Mouse (Mus musculus) limb, embryonic 13.5 days (tissue): ENCODE measurements around the gene Slc24a2. TPM values are rescaled to one million over a fixed set of nuclear protein-coding genes. Genes with fewer than 3 reads are reported as not detected.

Experiments used
- ATAC-seq: fragments of 200-750 bp; cut with Nextera tagmentation; 2 replicates; pipeline ENCODE4 v1.8.0; 2017; ENCODE audit warnings: low read depth, moderate number of reproducible peaks, moderate TSS enrichment; ENCODE audit not compliant: low FRiP score
- H3K27ac ChIP-seq: fragments of 300-500 bp; sonication (generic); 2 replicates; pipeline ENCODE4 v1.5.1; 2015; ENCODE audit warnings: inconsistent platforms, mild to moderate bottlenecking, moderate library complexity
- H3K27me3 ChIP-seq: fragments of 300-500 bp; sonication (generic); 2 replicates; pipeline ENCODE4 v1.6.1; 2015; ENCODE audit warnings: mild to moderate bottlenecking, inconsistent platforms
- H3K36me3 ChIP-seq: fragments of 300-500 bp; sonication (generic); 2 replicates; pipeline ENCODE4 v1.6.1; 2015; ENCODE audit warnings: inconsistent platforms, mild to moderate bottlenecking, moderate library complexity
- H3K4me1 ChIP-seq: fragments of 300-500 bp; sonication (generic); 2 replicates; pipeline ENCODE4 v1.6.1; 2015; ENCODE audit warnings: inconsistent platforms
- H3K4me2 ChIP-seq: fragments of 300-500 bp; sonication (generic); replicated peaks from 2 replicates; pipeline ENCODE4 v1.6.1; 2015; ENCODE audit warnings: inconsistent platforms, mild to moderate bottlenecking, moderate library complexity
- H3K4me3 ChIP-seq: fragments of 300-500 bp; sonication (generic); 2 replicates; pipeline ENCODE4 v1.5.1; 2015; ENCODE audit warnings: moderate library complexity, mild to moderate bottlenecking, inconsistent platforms
- H3K9ac ChIP-seq: fragments of 300-500 bp; sonication (generic); 2 replicates; pipeline ENCODE4 v1.6.1; 2015; ENCODE audit warnings: mild to moderate bottlenecking, inconsistent platforms
- H3K9me3 ChIP-seq: fragments of 300-500 bp; sonication (generic); 2 replicates; pipeline ENCODE4 v1.6.1; 2016; ENCODE audit warnings: inconsistent platforms
- WGBS: fragments of 180-500 bp; shearing (Covaris S2); methylation state at CpG from one replicate; pipeline ENCODE4 v1.1.7; 2015; 5-methylcytosine and 5-hydroxymethylcytosine counted together
- polyA plus RNA-seq: library from polyadenylated mRNA; unstranded; fragments of >200 nt; fragmentation: Nextera tagmentation; extraction: Ambion mirVana; gene quantifications from 2 replicates; pipeline ENCODE4 v1.2.1, GENCODE M21; 2015

The Slc24a2 gene
- polyA plus RNA-seq, 1 experiment from 2014 or later, result 0.92 TPM

DNA sequence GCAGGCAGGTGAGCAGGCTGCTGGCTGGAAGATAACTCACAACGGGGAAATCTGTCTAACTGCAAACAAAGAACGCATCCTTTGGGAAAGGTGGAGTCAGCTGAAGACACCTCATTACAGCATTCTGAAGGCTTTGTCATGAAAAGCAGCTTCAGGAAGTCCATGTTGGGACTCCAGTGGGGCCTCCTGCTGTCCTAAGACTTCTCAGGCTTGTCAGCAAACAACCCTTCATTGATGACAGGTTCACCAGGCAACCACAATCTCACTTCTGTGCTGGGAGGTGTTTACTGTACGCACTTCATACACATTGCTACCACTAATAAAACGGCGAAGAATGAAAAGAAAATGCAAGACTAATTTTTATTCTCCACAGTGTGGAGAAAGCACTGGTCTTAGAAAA is 165.1 kb downstream of the Slc24a2 start:
- no peaks in the 10 kb centered on the region for H3K27me3 ChIP-seq
- no peaks in the 10 kb centered on the region for H3K36me3 ChIP-seq
- no peak overlapping the region for H3K4me3 ChIP-seq
- no peak for ATAC-seq
- WGBS, result 82% methylated on average over 5 of the region's 5 CpGs
- no peak overlapping the region for H3K27ac ChIP-seq
- H3K4me2 ChIP-seq, result no peak overlapping the region
- no peaks in the 10 kb centered on the region for H3K4me1 ChIP-seq
- no peaks in the 10 kb centered on the region for H3K9me3 ChIP-seq
- no peak overlapping the region for H3K9ac ChIP-seq

DNA sequence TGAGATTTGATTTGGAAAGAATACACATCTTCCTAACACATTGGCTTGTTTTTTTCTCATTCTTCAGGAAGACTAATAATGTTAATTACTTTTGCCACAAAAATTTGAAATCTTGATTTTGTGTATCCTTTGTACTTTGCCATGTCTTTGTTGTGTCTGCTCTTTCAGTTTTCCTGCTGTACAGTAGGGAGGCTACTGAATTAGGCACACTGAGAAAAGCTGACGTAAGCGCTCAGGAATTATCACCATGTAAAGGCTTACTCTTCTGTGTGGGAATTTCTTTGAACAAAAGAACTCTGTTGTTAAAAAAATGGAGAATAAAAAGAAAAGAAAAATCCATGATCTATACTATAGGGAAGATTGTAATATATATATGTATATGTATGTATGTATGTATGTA is 165.7 kb downstream of the Slc24a2 start:
- no peaks in the 10 kb centered on the region for H3K9me3 ChIP-seq
- no peak overlapping the region for H3K9ac ChIP-seq
- no peaks in the 10 kb centered on the region for H3K36me3 ChIP-seq
- ATAC-seq, result no peak
- 91% methylated on average over 2 of the region's 2 CpGs for WGBS
- H3K4me2 ChIP-seq, result no peak overlapping the region
- no peak overlapping the region for H3K27ac ChIP-seq
- H3K4me3 ChIP-seq, result no peak overlapping the region
- no peaks in the 10 kb centered on the region for H3K4me1 ChIP-seq
- no peaks in the 10 kb centered on the region for H3K27me3 ChIP-seq

DNA sequence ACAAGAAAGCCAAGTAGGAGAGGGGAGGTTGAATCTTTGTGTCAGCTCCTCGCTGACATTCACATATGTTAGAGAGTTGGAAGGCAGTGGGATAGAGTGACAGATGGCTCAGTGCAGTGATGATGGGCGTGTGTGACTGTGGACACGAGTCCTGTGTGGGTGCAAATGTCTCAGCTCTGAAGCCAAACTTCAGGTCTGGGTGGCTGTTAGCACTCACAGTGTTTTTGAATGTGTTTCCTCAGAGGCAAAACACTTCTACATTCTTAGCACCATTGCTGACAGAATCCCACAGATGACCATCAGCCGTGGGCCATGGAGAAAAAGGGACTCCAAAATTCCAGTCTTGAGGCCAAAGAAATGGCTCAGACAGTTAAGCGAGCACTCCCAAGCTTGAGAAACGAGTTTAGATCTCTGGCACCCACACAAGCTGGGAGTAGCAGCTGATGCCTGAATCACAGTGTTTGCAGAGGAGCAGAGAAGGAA is 167.5 kb downstream of the Slc24a2 start:
- Histone ChIP-seq H3K4me1 (no peaks in the 10 kb centered on the region), H3K27me3 (no peaks in the 10 kb centered on the region), H3K9ac (no peak overlapping the region), H3K4me2 (no peak overlapping the region), H3K9me3 (no peaks in the 10 kb centered on the region), H3K36me3 (no peaks in the 10 kb centered on the region), H3K27ac (no peak overlapping the region), H3K4me3 (no peak overlapping the region)
- no peak for ATAC-seq
- 72% methylated on average over 6 of the region's 6 CpGs for WGBS

DNA sequence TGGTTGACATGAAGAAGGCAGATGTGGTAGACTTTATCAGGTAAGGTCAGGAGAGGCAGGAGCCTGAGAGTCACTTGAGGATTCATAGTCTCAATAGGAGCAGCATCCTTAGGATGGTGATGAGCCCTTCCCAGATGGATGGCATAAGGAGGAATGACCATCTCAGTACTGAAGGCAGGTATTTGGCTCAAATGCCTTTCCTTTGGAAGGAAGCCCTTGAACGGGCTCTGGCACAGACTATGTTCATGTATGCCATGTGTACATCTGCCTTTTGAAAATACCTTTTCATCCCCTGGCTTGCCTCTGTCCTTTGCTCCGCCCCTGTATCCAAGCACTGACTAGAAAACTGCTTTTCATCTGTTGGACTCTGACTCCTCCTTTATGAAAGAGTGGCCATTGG is 168.6 kb downstream of the Slc24a2 start:
- no peaks in the 10 kb centered on the region for H3K9me3 ChIP-seq
- H3K4me3 ChIP-seq, result no peak overlapping the region
- no peak overlapping the region for H3K4me2 ChIP-seq
- 74% methylated on average over 2 of the region's 2 CpGs for WGBS
- no peak overlapping the region for H3K9ac ChIP-seq
- no peaks in the 10 kb centered on the region for H3K36me3 ChIP-seq
- H3K27me3 ChIP-seq, result no peaks in the 10 kb centered on the region
- no peak overlapping the region for H3K27ac ChIP-seq
- H3K4me1 ChIP-seq, result no peaks in the 10 kb centered on the region
- ATAC-seq, result no peak

DNA sequence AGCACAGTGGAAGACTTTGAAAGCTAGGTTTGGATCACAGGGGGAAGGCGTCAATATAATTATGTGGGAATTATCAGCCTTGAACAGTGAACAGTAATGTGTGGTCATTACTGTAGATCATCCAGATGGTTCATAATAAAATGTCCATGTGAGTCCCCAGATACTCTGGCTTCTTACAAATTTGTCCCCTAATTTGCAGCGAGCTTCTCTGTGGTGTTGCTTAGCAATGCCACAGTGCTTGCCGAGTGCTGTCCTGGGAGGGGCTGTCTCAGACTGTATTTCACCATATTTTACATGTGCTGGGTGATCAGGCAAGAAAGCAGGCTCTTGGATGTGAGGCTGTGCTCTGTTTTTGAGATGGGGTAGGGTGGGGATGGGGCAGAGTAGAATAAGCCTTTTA is 172.7 kb downstream of the Slc24a2 start:
- ATAC-seq, result no peak
- Histone ChIP-seq H3K27ac (no peak overlapping the region), H3K9me3 (no peaks in the 10 kb centered on the region), H3K27me3 (no peaks in the 10 kb centered on the region), H3K4me3 (no peak overlapping the region), H3K36me3 (no peaks in the 10 kb centered on the region), H3K4me2 (no peak overlapping the region), H3K4me1 (no peaks in the 10 kb centered on the region), H3K9ac (no peak overlapping the region)
- 67% methylated on average over 3 of the region's 3 CpGs for WGBS

DNA sequence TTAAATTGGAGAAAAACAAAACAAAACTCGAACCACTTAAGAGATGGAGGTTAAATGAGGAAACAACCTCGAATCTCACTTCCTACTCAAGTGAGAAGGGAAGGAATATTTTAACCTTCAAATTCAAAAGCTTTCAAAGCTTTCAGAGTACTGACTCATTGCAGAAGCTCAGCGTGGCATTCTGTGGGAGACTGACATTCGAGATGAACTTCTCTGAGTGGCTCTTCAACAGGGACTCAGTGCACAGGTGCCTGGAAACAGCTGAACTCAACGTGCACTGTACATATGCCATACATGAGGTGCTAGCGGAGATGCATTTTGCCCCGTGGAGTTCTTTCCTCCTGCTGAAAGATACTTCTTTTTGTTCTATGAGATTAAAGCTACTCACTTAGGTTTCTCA is 174.5 kb downstream of the Slc24a2 start:
- H3K27me3 ChIP-seq, result no peaks in the 10 kb centered on the region
- no peak overlapping the region for H3K4me3 ChIP-seq
- 75% methylated on average over 7 of the region's 7 CpGs for WGBS
- no peak overlapping the region for H3K4me2 ChIP-seq
- H3K27ac ChIP-seq, result no peak overlapping the region
- H3K9me3 ChIP-seq, result no peaks in the 10 kb centered on the region
- no peak for ATAC-seq
- no peaks in the 10 kb centered on the region for H3K4me1 ChIP-seq
- no peak overlapping the region for H3K9ac ChIP-seq
- no peaks in the 10 kb centered on the region for H3K36me3 ChIP-seq

DNA sequence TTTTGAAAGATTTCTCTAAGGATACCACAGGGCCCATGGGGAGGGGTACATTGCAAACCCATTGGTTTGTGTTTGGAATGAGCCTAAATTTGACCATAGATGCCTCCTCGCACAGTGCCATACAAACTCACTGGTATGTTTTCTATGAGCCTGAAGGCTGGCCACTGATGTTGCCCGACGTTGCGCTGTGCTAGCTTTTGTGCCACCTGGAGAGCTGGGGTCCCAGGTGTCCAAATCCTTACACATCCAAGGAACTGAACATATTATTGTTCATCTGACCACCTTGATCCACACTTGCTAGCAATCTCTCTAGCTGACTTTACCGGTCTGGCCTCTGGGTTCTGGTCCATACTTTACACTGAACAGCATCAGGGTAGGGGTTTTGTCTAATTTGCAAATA is 177.4 kb downstream of the Slc24a2 start:
- no peaks in the 10 kb centered on the region for H3K9me3 ChIP-seq
- no peaks in the 10 kb centered on the region for H3K36me3 ChIP-seq
- no peak overlapping the region for H3K4me2 ChIP-seq
- ATAC-seq, result no peak
- 90% methylated on average over 5 of the region's 5 CpGs for WGBS
- H3K27ac ChIP-seq, result no peak overlapping the region
- H3K4me1 ChIP-seq, result no peaks in the 10 kb centered on the region
- H3K27me3 ChIP-seq, result 0 out of 2 replicates have a peak, but pooled peaks cover 2% of the 10 kb centered on the region
- no peak overlapping the region for H3K9ac ChIP-seq
- no peak overlapping the region for H3K4me3 ChIP-seq

DNA sequence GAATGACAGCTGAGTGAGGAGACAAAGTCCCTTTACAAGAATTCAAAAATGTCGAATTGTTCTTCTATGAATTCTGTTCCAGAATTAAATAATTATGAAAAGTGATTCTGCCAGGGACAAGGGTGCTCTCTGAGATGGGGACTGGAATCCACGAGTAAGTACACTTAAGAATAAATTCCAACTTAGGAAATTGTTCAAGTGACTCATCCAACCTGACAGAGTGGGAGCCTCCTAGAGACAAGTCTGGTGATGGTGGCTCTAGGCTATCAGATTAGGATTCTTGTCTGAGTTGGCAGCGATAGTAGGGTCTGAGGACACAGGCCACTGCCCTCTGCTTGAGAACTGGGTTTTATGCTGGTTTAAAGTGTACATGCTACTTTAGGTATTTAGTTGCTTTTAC is 181.2 kb downstream of the Slc24a2 start:
- 73% methylated on average over 3 of the region's 3 CpGs for WGBS
- no peak overlapping the region for H3K9ac ChIP-seq
- no peaks in the 10 kb centered on the region for H3K9me3 ChIP-seq
- no peak overlapping the region for H3K4me3 ChIP-seq
- ATAC-seq, result no peak
- H3K4me1 ChIP-seq, result no peaks in the 10 kb centered on the region
- no peaks in the 10 kb centered on the region for H3K36me3 ChIP-seq
- H3K27me3 ChIP-seq, result 0 out of 2 replicates have a peak, but pooled peaks cover 2% of the 10 kb centered on the region
- H3K4me2 ChIP-seq, result no peak overlapping the region
- no peak overlapping the region for H3K27ac ChIP-seq

DNA sequence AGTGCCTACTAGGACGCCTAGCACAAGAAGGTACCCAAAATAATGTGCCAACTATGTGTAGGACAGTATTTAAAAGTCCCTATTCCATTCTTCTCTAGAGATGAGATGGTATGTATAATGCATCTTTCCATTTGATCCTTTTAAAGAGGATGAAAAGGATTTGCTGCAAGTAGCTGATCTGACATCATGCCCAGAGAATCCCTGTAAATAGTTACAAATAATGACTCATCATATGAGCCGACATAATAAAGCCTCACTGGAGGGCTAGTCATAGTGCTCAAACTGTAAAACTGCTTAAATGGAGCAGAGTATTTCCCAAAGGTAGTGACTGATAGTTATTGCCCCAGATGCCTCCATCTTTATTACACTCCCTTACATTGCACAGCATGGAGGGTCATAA is 183.1 kb downstream of the Slc24a2 start:
- H3K4me2 ChIP-seq, result no peak overlapping the region
- 0 out of 2 replicates have a peak, but pooled peaks cover 2% of the 10 kb centered on the region for H3K27me3 ChIP-seq
- H3K36me3 ChIP-seq, result no peaks in the 10 kb centered on the region
- 70% methylated on average over 2 of the region's 2 CpGs for WGBS
- no peaks in the 10 kb centered on the region for H3K9me3 ChIP-seq
- no peak overlapping the region for H3K27ac ChIP-seq
- H3K4me3 ChIP-seq, result no peak overlapping the region
- H3K9ac ChIP-seq, result no peak overlapping the region
- no peak for ATAC-seq
- no peaks in the 10 kb centered on the region for H3K4me1 ChIP-seq

DNA sequence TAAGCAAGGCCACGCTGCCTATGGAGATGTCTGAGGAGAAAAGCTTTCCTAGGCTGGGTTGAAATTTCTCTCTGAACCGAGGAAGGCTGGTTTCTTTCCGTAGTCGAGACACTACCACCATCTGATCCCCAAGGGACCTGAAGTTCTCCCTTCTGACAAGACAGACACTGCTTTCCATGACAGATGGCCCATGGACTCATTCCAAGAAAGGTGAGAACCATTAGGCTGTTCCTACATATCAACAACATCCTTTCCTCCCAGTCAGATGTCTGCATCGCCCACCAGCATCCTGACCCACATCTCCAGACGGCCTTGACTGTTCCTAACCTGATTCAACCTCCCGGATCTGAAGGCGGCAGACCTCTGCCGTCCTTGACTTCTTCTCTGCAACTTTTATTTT is 187.0 kb downstream of the Slc24a2 start:
- no peaks in the 10 kb centered on the region for H3K9me3 ChIP-seq
- ATAC-seq, result no peak
- H3K27ac ChIP-seq, result no peak overlapping the region
- 88% methylated on average over 9 of the region's 9 CpGs for WGBS
- H3K4me2 ChIP-seq, result no peak overlapping the region
- no peaks in the 10 kb centered on the region for H3K27me3 ChIP-seq
- H3K4me1 ChIP-seq, result no peaks in the 10 kb centered on the region
- H3K9ac ChIP-seq, result no peak overlapping the region
- no peaks in the 10 kb centered on the region for H3K36me3 ChIP-seq
- no peak overlapping the region for H3K4me3 ChIP-seq

DNA sequence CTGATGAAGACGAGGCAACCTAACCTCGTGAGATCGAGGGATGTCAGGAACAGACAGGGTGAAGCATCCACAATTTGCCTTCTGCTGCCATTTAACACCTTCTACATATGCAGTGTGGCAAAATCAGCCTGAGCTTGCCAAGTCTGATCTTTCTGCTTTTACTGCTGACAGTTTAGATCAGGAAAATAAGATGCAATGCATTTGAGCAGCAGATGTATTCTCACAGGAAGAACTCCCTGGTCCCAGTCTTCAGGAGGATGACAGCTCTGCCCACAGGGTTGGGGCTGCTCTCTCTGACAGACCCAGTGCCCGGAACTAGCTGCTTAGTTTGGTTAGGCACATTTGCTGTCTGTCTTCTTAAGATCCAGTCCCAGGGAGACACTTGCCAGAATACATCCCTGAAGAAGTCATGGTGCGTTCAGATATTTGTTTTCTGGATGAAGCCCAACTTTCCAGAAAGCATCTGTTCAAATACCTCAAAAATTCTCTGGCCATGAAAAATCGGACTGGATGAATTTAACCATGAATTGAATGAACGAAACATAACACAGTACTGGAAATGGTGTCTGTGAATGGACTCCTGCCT is 188.8 kb downstream of the Slc24a2 start:
- no peak for ATAC-seq
- WGBS, result 67% methylated on average over 7 of the region's 7 CpGs
- Histone ChIP-seq H3K4me1 (no peaks in the 10 kb centered on the region), H3K36me3 (no peaks in the 10 kb centered on the region), H3K9me3 (no peaks in the 10 kb centered on the region), H3K27me3 (no peaks in the 10 kb centered on the region), H3K27ac (no peak overlapping the region), H3K9ac (no peak overlapping the region), H3K4me2 (no peak overlapping the region), H3K4me3 (no peak overlapping the region)

DNA sequence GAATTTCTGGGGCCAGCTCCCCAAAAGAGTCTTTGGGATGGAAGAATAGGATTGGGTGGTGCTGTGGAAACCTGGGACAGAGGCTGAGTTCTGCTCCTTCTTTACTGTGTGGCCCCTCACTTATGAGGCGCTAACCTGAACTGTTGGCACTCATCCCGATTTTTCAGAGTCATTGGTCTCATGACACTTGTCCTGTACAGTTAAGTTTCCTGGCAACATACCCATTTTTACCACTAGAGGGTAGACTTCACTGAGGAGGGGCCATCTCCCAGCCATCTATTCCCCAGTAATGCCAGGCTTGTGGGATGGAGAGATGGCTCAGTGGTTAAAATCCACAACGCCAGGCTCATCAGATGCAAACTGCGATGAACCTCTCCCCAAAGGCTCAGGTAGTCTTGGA is 192.7 kb downstream of the Slc24a2 start:
- no peaks in the 10 kb centered on the region for H3K36me3 ChIP-seq
- no peak overlapping the region for H3K4me2 ChIP-seq
- H3K9me3 ChIP-seq, result no peaks in the 10 kb centered on the region
- no peak overlapping the region for H3K4me3 ChIP-seq
- H3K27ac ChIP-seq, result no peak overlapping the region
- WGBS, result 64% methylated on average over 4 of the region's 4 CpGs
- ATAC-seq, result no peak
- no peaks in the 10 kb centered on the region for H3K27me3 ChIP-seq
- H3K4me1 ChIP-seq, result no peaks in the 10 kb centered on the region
- H3K9ac ChIP-seq, result no peak overlapping the region

DNA sequence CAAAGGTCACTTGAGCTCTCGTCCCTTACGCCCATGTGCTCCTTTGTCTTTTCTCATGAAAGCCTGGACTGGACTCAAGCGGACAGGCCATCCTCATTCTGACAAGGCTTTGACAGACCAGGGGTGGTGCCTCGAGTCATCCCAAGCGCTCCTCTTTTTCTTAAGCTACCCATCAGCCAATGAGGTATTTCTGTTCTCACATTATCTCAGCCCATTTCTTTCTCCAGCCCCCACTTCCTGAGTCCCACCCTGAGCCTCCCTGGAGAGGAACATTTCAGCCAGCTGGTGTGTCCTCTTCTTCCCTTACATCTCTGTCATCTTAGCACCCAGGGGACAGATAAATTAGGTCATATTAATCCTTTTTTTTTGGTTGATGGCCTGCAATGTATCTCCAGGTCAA is 193.8 kb downstream of the Slc24a2 start:
- Histone ChIP-seq H3K9me3 (no peaks in the 10 kb centered on the region), H3K4me1 (no peaks in the 10 kb centered on the region), H3K9ac (no peak overlapping the region), H3K4me2 (no peak overlapping the region), H3K4me3 (no peak overlapping the region), H3K27ac (no peak overlapping the region), H3K36me3 (no peaks in the 10 kb centered on the region), H3K27me3 (no peaks in the 10 kb centered on the region)
- no peak for ATAC-seq
- 62% methylated on average over 5 of the region's 5 CpGs for WGBS
